Mouse (Mus musculus) testis, adult 2 months (tissue): ENCODE results near the gene Ctse. TPM values are rescaled to one million over a fixed set of nuclear protein-coding genes. Genes with fewer than 3 reads are reported as not detected.

ENCODE experiments used
- H3K27ac ChIP-seq: fragments of 200-500 bp; 2 replicates; pipeline ENCODE4 v1.5.1; 2012; ENCODE audit warnings: low read depth, low read length; ENCODE audit not compliant: control insufficient read depth, insufficient read depth
- H3K27me3 ChIP-seq: fragments of 200-500 bp; 2 replicates; pipeline ENCODE4 v1.6.1; 2012; ENCODE audit warnings: mild to moderate bottlenecking, low read length, moderate library complexity; ENCODE audit not compliant: control insufficient read depth, insufficient read depth
- H3K36me3 ChIP-seq: fragments of 200-500 bp; 2 replicates; pipeline ENCODE4 v1.6.1; 2012; ENCODE audit warnings: mild to moderate bottlenecking, low read length; ENCODE audit not compliant: control insufficient read depth, insufficient read depth
- H3K4me1 ChIP-seq: fragments of 200-500 bp; 2 replicates; pipeline ENCODE4 v1.6.1; 2012; ENCODE audit warnings: low read length; ENCODE audit not compliant: control insufficient read depth, insufficient read depth
- H3K4me3 ChIP-seq: fragments of 200-500 bp; 2 replicates; pipeline ENCODE4 v1.5.1; 2012; ENCODE audit warnings: low read depth, mild to moderate bottlenecking, low read length, moderate library complexity, mixed read lengths; ENCODE audit not compliant: control insufficient read depth
- CTCF ChIP-seq: fragments of 200-500 bp; IDR thresholded peaks from 2 replicates; pipeline ENCODE4 v1.5.1; 2012; ENCODE audit warnings: low read depth, mild to moderate bottlenecking, inconsistent platforms, low read length, moderate library complexity; ENCODE audit not compliant: control insufficient read depth, insufficient read depth, insufficient replicate concordance
- POLR2A ChIP-seq: fragments of 200-500 bp; IDR thresholded peaks from 2 replicates; pipeline ENCODE4 v1.6.1; 2012; ENCODE audit warnings: low read depth, mild to moderate bottlenecking, inconsistent platforms, low read length, moderate library complexity; ENCODE audit not compliant: control insufficient read depth
- polyA plus RNA-seq: library from polyadenylated mRNA; depleted of rRNA; stranded (reverse); fragments of >200 nt; gene quantifications from 2 replicates; pipeline ENCODE4 v1.2.3, GENCODE M21; 2012

Gene Ctse
- polyA plus RNA-seq, 1 experiment: 0.07 TPM

DNA sequence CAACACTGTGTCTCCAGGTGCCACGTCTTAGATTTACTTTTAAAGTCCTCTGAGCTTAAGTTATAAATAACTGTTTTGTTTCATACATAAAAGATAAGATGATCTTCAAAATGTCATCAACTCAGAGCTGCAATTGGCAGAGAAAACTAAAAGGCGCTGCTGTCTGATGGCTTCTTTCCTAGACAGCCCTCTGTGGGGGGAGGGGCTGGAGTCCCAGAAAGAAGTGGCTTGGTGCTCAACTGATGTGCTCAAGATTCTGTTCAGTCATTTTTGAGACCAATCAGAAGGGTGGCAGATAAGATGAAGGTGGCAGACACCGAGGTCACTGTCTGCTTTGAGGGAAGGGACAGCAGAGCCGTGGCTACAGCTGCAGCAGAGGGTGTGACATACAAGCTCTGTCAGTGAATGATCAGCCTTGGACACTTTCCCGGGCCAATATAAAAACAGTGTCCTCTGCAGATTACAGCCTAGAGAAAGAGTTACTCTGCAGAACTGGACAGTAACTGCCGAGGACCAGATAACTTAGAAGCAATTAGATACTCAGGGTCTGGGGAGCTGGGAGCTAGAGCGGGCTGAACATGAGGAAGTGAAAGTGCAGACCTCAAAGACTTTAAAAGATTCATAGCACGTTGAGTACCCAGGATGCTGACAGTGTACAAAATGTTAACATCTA lies 64.1 kb downstream of the Ctse start:
- Histone ChIP-seq H3K36me3 (no peaks in the 10 kb centered on the region), H3K4me1 (peaks cover 2% of the 10 kb centered on the region; the same call in 1 of the 2 replicates), H3K27me3 (no peaks in the 10 kb centered on the region), H3K27ac (no peak overlapping the region), H3K4me3 (no peak overlapping the region)
- no peak for TF ChIP-seq POLR2A
- no peak for TF ChIP-seq CTCF

DNA sequence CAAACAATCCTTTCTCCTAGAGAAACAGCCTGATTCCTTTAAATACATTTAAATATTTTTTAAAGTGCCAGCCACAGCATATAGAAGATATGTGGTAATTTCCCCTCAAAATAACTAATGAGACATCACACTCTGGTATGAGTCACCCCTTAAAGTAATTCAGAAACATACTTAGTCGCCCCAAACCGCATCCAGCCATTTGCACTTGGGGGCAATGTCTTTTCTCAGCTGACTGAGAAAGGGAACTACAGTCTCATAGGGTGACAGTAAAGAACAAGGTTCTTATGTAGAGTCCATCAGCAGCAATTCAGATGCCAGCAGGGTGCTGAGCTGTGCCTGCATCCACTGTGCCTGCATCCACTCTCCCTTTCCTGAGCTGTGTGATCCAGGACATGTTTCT lies 65.4 kb downstream of the Ctse start:
- Histone ChIP-seq H3K36me3 (no peaks in the 10 kb centered on the region), H3K27ac (no peak overlapping the region), H3K27me3 (no peaks in the 10 kb centered on the region), H3K4me3 (no peak overlapping the region), H3K4me1 (peaks cover 2% of the 10 kb centered on the region; the same call in 1 of the 2 replicates)
- TF ChIP-seq CTCF (no peak), POLR2A (no peak)

DNA sequence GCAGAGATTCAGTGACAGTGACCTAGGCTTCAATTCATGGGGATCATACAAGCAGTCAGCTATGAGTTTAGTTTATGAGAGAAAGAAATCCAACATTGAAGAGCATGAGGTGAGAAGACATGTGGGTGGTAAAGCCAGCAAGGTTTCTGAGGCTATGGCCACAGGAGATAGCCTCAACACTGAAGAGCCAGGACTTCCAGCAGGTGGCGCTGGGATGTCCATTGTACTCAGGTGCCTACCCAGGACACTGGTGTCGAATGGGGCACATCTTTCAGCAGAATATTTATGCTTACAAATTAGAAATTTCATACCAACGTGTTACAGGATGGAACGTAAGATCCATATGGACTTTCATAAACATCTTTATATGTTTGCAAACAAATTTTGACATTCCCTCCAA lies 70.2 kb downstream of the Ctse start:
- Histone ChIP-seq H3K27ac (no peak overlapping the region), H3K27me3 (no peaks in the 10 kb centered on the region), H3K36me3 (no peaks in the 10 kb centered on the region), H3K4me3 (no peak overlapping the region), H3K4me1 (no peaks in the 10 kb centered on the region)
- TF ChIP-seq CTCF: peak; percentile 65; the same call in 1 of the 2 replicates
- no peak for TF ChIP-seq POLR2A

DNA sequence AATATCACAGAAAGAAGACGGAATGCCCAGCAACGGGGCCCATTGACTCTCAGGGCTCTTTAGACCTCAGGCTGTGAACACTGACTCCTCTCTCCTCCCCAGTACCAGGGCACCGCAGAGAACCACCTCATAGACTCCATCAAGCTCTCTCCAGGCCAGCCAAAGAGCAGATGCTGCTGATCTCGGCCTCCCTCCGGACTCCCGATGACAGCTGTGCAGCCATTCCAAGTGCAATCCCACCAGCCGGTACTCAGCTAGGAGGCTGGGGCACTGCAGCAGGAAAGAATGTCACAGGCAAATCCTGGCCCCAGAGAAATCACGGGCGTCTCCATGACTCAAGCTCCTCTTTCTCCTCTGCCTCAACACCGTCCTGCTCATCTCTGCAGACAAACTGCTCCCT lies 73.4 kb downstream of the Ctse start:
- Histone ChIP-seq H3K27me3 (no peaks in the 10 kb centered on the region), H3K4me1 (no peaks in the 10 kb centered on the region), H3K27ac (no peak overlapping the region), H3K36me3 (no peaks in the 10 kb centered on the region), H3K4me3 (no peak overlapping the region)
- TF ChIP-seq POLR2A: no peak
- TF ChIP-seq CTCF: no peak

GRCm38 (mm10) chr1:131712386-131712785 lies 74.3 kb downstream of the Ctse start:
- Histone ChIP-seq H3K27ac (no peak overlapping the region), H3K4me1 (peaks cover 2% of the 10 kb centered on the region; the same call in 1 of the 2 replicates), H3K36me3 (no peaks in the 10 kb centered on the region), H3K27me3 (no peaks in the 10 kb centered on the region), H3K4me3 (no peak overlapping the region)
- TF ChIP-seq CTCF (peak; percentile 33; the same call in 1 of the 2 replicates), POLR2A (no peak)

DNA sequence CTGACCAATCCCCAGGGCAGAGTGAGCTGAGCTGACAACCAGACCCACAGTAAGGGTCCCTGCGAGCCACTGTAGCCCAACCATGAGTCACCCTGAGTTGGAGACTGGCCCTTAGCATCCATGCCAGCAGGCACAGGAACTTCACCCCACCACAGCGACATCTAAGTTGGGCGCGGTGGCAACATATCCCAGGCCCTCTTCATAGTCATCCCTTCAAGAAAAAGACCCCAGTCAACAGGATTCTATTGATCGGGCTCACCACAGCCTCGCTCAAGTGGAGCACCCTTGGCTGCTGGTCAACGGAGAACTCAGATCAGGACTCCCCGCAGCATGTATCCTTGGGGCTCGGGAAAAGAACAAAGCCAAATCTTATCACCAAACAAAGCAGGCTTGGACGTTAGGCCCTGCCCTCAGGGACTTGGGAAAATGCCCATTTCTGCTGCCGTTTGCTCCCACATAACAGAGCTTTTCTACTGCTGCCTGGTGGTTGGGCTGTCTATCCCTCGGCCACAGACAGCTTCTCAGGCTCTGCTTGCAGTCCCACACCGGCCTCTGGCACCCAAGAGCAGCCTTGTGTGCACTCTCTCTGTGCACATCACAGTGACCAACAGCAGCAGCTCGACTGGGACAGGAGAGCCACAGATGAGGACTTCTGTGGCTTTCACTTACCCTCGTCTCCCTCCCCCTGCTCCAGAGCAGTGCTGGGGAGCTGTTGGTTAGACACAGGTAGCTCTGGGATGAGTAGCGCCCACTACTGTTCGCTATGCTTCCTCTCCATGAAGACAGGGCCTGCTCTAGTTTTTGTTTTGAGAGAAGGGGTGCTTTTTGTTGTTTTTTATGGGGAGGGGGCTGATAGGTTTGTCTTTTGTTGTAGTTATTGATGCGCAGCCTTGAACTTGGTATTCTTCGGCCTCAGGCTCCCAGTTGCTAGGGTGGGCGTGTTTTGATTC lies 76.6 kb downstream of the Ctse start:
- TF ChIP-seq CTCF (no peak), POLR2A (0 out of 2 replicates have a peak, but pooled peaks have one; percentile 3)
- Histone ChIP-seq H3K36me3 (no peaks in the 10 kb centered on the region), H3K4me1 (peaks cover 2% of the 10 kb centered on the region; the same call in 1 of the 2 replicates), H3K4me3 (no peak overlapping the region), H3K27ac (peak overlapping the region; percentile 56; the same call in 1 of the 2 replicates), H3K27me3 (no peaks in the 10 kb centered on the region)
